Mouse (Mus musculus) hematopoietic stem cell, adult 5-6 weeks (primary cell): ENCODE results near the gene Enox1. TPM values are rescaled to one million over a fixed set of nuclear protein-coding genes. Genes with fewer than 3 reads are reported as not detected.

Source experiments
- ATAC-seq, 2 experiments: fragments of 125-278 bp in 1 of 2; replicated peaks in 1 of 2; 2 replicates each; pipeline ENCODE4 v1.8.0; 2016 to 2017; ENCODE audit warnings: inconsistent platforms in 2 of 2, mild to moderate bottlenecking in 2 of 2, moderate number of reproducible peaks in 2 of 2, low read depth in 1 of 2, moderate TSS enrichment in 1 of 2; ENCODE audit not compliant: low FRiP score in 2 of 2, poor library complexity in 2 of 2, severe bottlenecking in 2 of 2, insufficient read depth in 1 of 2, low TSS enrichment in 1 of 2
- total RNA-seq: library from RNA; stranded (forward); fragments of 172-1452, 232-1000 nt; gene quantifications from 2 replicates; pipeline ENCODE4 v1.2.3, GENCODE M21; 2017

Gene Enox1
- total RNA-seq, 1 experiment from 2014 or later = 0.50 TPM

DNA sequence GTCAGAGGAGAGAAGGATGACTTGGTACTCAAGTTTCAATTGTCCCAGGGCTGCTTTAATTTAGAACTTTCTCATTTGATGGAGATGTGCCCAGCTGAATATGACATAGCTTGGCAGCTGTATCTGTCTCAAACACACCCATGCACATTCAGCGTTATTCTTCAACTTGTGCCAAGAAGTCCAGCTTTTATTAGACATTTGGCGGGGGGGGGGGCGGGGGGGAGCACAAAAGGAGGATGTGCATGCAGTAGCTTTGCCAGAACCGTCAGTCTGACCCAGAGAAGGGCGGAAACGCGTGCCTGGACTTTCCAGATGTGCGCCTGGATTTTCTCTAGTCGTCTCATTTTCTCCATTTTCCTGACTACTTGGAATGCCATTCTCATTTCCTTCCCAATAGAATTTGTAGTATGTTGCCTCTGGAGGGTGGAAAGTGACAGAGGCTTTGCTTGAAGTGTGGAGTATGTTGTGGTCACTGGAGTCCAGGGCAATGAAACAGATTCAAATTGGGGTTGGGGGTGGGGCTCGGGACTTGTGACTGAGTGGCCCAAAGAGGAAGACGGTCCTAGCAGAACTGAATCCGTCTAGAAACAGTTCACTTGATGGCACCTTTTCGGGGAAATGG is 24.3 kb downstream of the Enox1 start:
- ATAC-seq = no peak

DNA sequence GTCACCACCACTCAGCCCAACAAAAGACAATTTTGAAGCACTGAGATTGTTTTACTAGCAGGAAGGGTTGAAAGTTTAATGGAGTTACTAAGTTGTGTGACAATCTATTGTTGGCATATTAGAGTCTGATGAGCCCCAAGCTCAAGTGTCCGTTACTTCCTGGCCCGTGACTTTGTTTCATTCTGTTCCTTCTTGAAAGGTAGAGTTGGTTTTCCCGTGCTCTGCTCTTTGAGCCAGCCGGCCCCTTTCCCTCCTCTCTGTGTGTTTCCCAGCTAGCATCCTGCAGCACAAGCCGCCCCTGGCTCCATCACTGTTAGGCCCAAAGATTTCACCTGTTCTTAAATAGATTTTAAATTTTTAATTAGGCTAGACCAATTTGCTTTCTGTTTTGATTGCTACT is 26.9 kb downstream of the Enox1 start:
- ATAC-seq = no peak

GRCm38 (mm10) chr14:77190158-77190557 is 33.6 kb downstream of the Enox1 start:
- no peak for ATAC-seq

GRCm38 (mm10) chr14:77195314-77196020 is 38.9 kb downstream of the Enox1 start:
- ATAC-seq = no peak

DNA sequence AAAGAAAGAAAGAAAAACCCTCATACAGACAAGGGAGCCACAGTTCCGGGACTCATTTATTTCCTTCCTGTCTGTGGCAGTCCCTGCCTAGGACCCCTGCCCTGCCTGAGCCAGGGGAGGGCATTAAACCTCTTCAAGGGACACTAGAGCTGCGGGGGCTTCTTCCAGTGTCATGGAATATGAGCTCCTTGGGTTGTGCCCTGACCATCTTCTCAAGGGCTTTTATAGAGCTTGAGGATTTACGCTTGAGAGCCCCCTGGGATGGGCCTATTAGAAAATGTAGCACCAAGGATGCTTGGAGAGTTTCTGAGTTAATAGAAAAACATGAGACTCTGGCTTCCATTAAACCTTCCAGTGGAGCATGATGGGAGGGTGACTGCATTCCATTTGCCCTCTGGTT is 39.7 kb downstream of the Enox1 start:
- no peak for ATAC-seq

DNA sequence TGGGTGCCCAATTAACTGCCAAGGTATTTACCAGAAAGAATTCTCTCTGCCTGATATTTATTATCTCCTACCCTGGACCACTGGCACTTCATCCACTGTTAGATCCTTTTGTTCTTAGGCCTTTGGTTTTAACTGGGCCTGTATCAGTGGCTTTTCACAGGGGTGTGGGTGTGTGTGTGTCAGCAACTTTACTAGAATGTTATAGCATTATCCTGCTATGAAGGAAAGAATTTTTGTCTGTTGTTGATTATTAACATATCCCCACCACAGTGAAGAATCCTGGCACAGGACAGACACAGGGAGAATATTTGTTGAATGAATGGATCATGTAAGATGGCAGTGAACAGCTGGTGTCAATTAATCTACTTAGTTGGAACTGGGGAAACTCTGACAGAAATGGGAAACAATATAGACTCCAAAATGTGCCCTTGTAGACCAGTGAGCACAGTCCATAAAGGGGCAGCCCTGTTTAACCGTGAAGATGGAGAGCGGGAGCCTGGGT is 40.9 kb downstream of the Enox1 start:
- ATAC-seq = no peak

- no peak for ATAC-seq
Observed at GRCm38 (mm10) chr14:77210889-77211288, 54.3 kb downstream of the Enox1 start.

- no peak for ATAC-seq
Observed at GRCm38 (mm10) chr14:77213210-77213609, 56.6 kb downstream of the Enox1 start.

DNA sequence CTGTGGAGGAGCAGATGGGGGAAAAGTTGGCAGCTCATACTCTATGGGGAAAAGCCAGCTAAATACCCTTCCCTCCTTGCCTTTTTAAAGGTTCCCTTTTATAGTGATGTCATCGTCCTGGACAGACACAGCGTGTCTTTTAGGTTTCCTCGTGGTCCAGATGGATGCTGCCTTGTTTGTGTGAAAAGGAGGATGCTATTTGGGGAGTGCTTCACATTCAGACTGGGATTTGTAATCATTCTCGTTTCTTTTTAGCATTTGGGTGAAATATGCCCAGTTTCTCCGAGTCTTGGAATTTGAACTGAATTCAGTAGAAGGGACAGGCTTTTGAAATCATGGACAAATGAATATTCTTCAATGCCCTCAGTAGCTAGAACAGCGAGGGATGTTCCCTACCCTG is 58.3 kb downstream of the Enox1 start:
- no peak for ATAC-seq

GRCm38 (mm10) chr14:77225346-77225745 is 68.8 kb downstream of the Enox1 start:
- no peak for ATAC-seq

- ATAC-seq = no peak
Observed at GRCm38 (mm10) chr14:77238811-77239210, 82.2 kb downstream of the Enox1 start.

- peak; percentile 17 to 56; a peak in 2 of 4 replicates for ATAC-seq
Observed at GRCm38 (mm10) chr14:77239360-77239759, 82.8 kb downstream of the Enox1 start.

GRCm38 (mm10) chr14:77246977-77247376 is 90.4 kb downstream of the Enox1 start:
- ATAC-seq = no peak

GRCm38 (mm10) chr14:77248426-77248825 is 91.9 kb downstream of the Enox1 start:
- no peak for ATAC-seq

- ATAC-seq = no peak
Observed at GRCm38 (mm10) chr14:77248946-77249345, 92.4 kb downstream of the Enox1 start.

GRCm38 (mm10) chr14:77250652-77251238 is 94.2 kb downstream of the Enox1 start:
- ATAC-seq = no peak

DNA sequence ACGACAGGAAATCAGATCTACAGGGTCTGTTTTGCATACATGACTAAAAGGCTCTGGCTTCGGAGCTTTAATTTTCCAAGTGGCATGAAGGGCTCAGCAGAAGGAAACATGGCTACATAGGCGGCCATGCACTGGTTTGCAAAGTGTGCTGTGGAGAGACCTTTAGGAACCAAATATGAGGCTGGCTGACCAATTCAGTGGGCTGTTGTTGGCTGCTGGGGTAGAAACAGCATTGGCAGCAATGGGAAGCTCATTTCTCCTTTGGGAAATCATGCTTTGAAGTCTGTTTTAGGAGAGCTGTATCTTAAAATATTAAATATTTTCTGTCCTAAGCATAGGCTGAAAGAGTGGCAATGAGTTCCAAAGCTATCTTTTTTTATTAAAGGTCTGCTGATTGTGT is 98.6 kb downstream of the Enox1 start:
- no peak for ATAC-seq

GRCm38 (mm10) chr14:77255711-77256110 is 99.1 kb downstream of the Enox1 start:
- no peak for ATAC-seq
